Mouse (Mus musculus) midbrain, embryonic 16.5 days (tissue): ENCODE measurements around the gene Gpr3. TPM values are rescaled to one million over a fixed set of nuclear protein-coding genes. Genes with fewer than 3 reads are reported as not detected.
A peak's percentile ranks its signal among the peaks of the same experiment; 100 is the strongest.

Experiments used
- ATAC-seq: fragments of 200-750 bp; cut with Nextera tagmentation; 2 replicates; pipeline ENCODE4 v1.8.0; 2017; ENCODE audit warnings: moderate TSS enrichment
- H3K27ac ChIP-seq: fragments of 300-500 bp; sonication (generic); 2 replicates; pipeline ENCODE4 v1.5.1; 2014; ENCODE audit warnings: mild to moderate bottlenecking, low read length, mixed read lengths
- H3K27me3 ChIP-seq: fragments of 300-500 bp; sonication (generic); 2 replicates; pipeline ENCODE4 v1.6.1; 2014; ENCODE audit warnings: low read depth, low read length, mixed read lengths; ENCODE audit not compliant: control insufficient read depth, insufficient read depth
- H3K36me3 ChIP-seq: fragments of 300-500 bp; sonication (generic); 2 replicates; pipeline ENCODE4 v1.6.1; 2014; ENCODE audit warnings: mild to moderate bottlenecking, low read length, moderate library complexity, mixed read lengths; ENCODE audit not compliant: control insufficient read depth, insufficient read depth
- H3K4me1 ChIP-seq: fragments of 300-500 bp; sonication (generic); 2 replicates; pipeline ENCODE4 v1.6.1; 2014; ENCODE audit warnings: mild to moderate bottlenecking, low read length, mixed read lengths; ENCODE audit not compliant: control insufficient read depth, insufficient read depth
- H3K4me2 ChIP-seq: fragments of 300-500 bp; sonication (generic); 2 replicates; pipeline ENCODE4 v1.6.1; 2014; ENCODE audit warnings: mild to moderate bottlenecking, low read length, mixed read lengths
- H3K4me3 ChIP-seq: fragments of 300-500 bp; sonication (generic); 2 replicates; pipeline ENCODE4 v1.5.1; 2014; ENCODE audit warnings: low read depth, mild to moderate bottlenecking, low read length, moderate library complexity, mixed read lengths
- H3K9ac ChIP-seq: fragments of 300-500 bp; sonication (generic); 2 replicates; pipeline ENCODE4 v1.6.1; 2014; ENCODE audit warnings: low read depth, low read length, mixed read lengths
- H3K9me3 ChIP-seq: fragments of 300-500 bp; sonication (generic); replicated peaks from 2 replicates; pipeline ENCODE4 v1.6.1; 2014; ENCODE audit warnings: mild to moderate bottlenecking, low read length, mixed read lengths; ENCODE audit not compliant: control insufficient read depth, poor library complexity, severe bottlenecking
- WGBS: fragments of 180-500 bp; shearing (Covaris S2); extraction: QIAGEN DNeasy Blood & Tissue Kit; methylation state at CpG from one replicate; pipeline ENCODE4 v1.1.7; 2014; 5-methylcytosine and 5-hydroxymethylcytosine counted together
- polyA plus RNA-seq: library from polyadenylated mRNA; unstranded; fragments of >200 nt; fragmentation: Nextera tagmentation; extraction: Ambion mirVana; gene quantifications from 2 replicates; pipeline ENCODE4 v1.2.1, GENCODE M21; 2015

Gpr3 gene
- polyA plus RNA-seq, 1 experiment from 2014 or later, result 2.0 TPM

GRCm38 (mm10) chr4:133185893-133186292 lies 26.4 kb downstream of the Gpr3 start:
- peaks cover 4% of the 10 kb centered on the region; the same call in 1 of the 2 replicates for H3K4me1 ChIP-seq
- H3K4me2 ChIP-seq, result no peak overlapping the region
- peaks cover 4% of the 10 kb centered on the region; the same call in 1 of the 2 replicates for H3K36me3 ChIP-seq
- H3K9me3 ChIP-seq, result no peaks in the 10 kb centered on the region
- H3K9ac ChIP-seq, result no peak overlapping the region
- no peak for ATAC-seq
- no peak overlapping the region for H3K27ac ChIP-seq
- no peak overlapping the region for H3K4me3 ChIP-seq
- no peaks in the 10 kb centered on the region for H3K27me3 ChIP-seq
- WGBS, result 91% methylated on average over 8 of the region's 8 CpGs

- no peak overlapping the region for H3K4me3 ChIP-seq
- no peak overlapping the region for H3K9ac ChIP-seq
- no peaks in the 10 kb centered on the region for H3K9me3 ChIP-seq
- no peak for ATAC-seq
- H3K4me1 ChIP-seq, result peaks cover 4% of the 10 kb centered on the region; the same call in 1 of the 2 replicates
- 0 out of 2 replicates have a peak, but pooled peaks cover 2% of the 10 kb centered on the region for H3K36me3 ChIP-seq
- peak overlapping the region; percentile 8; the same call in 1 of the 2 replicates for H3K27ac ChIP-seq
- H3K27me3 ChIP-seq, result no peaks in the 10 kb centered on the region
- 46% methylated on average over 15 of the region's 15 CpGs for WGBS
- no peak overlapping the region for H3K4me2 ChIP-seq
Measured at GRCm38 (mm10) chr4:133184898-133185665, 27.3 kb downstream of the Gpr3 start.

GRCm38 (mm10) chr4:133184031-133184897 lies 28.1 kb downstream of the Gpr3 start:
- H3K27ac ChIP-seq, result no peak overlapping the region
- no peaks in the 10 kb centered on the region for H3K27me3 ChIP-seq
- 0 out of 2 replicates have a peak, but pooled peaks cover 2% of the 10 kb centered on the region for H3K36me3 ChIP-seq
- no peaks in the 10 kb centered on the region for H3K9me3 ChIP-seq
- 60% methylated on average over 14 of the region's 14 CpGs for WGBS
- H3K4me1 ChIP-seq, result peaks cover 4% of the 10 kb centered on the region; the same call in 1 of the 2 replicates
- no peak overlapping the region for H3K4me3 ChIP-seq
- no peak overlapping the region for H3K9ac ChIP-seq
- no peak overlapping the region for H3K4me2 ChIP-seq
- ATAC-seq, result no peak

- no peak overlapping the region for H3K4me2 ChIP-seq
- no peaks in the 10 kb centered on the region for H3K36me3 ChIP-seq
- H3K27me3 ChIP-seq, result no peaks in the 10 kb centered on the region
- no peaks in the 10 kb centered on the region for H3K9me3 ChIP-seq
- H3K4me3 ChIP-seq, result no peak overlapping the region
- ATAC-seq, result no peak
- peaks cover 4% of the 10 kb centered on the region; the same call in 1 of the 2 replicates for H3K4me1 ChIP-seq
- H3K9ac ChIP-seq, result no peak overlapping the region
- 92% methylated on average over 8 of the region's 8 CpGs for WGBS
- no peak overlapping the region for H3K27ac ChIP-seq
Measured at GRCm38 (mm10) chr4:133182439-133183033, 29.8 kb downstream of the Gpr3 start.

GRCm38 (mm10) chr4:133179258-133179657 lies 33.1 kb downstream of the Gpr3 start:
- WGBS, result 97% methylated on average over 7 of the region's 7 CpGs
- ATAC-seq, result no peak
- no peak overlapping the region for H3K9ac ChIP-seq
- peaks cover 18% of the 10 kb centered on the region for H3K4me1 ChIP-seq
- no peaks in the 10 kb centered on the region for H3K36me3 ChIP-seq
- H3K27me3 ChIP-seq, result no peaks in the 10 kb centered on the region
- no peak overlapping the region for H3K4me3 ChIP-seq
- no peak overlapping the region for H3K4me2 ChIP-seq
- H3K9me3 ChIP-seq, result no peaks in the 10 kb centered on the region
- no peak overlapping the region for H3K27ac ChIP-seq

- 91% methylated on average over 5 of the region's 5 CpGs for WGBS
- no peak overlapping the region for H3K9ac ChIP-seq
Measured at GRCm38 (mm10) chr4:133178305-133178704, 34.0 kb downstream of the Gpr3 start.

GRCm38 (mm10) chr4:133176761-133177403 lies 35.5 kb downstream of the Gpr3 start:
- Histone ChIP-seq H3K36me3 (no peaks in the 10 kb centered on the region), H3K9me3 (no peaks in the 10 kb centered on the region), H3K4me3 (no peak overlapping the region), H3K9ac (peak overlapping the region; percentile 27; the same call in 1 of the 2 replicates), H3K27ac (peak overlapping the region; percentile 65), H3K4me1 (peaks cover 18% of the 10 kb centered on the region), H3K27me3 (no peaks in the 10 kb centered on the region), H3K4me2 (peak overlapping the region; percentile 36; the same call in 1 of the 2 replicates)
- WGBS, result 45% methylated on average over 18 of the region's 18 CpGs
- peak; percentile 80 for ATAC-seq

More at GRCm38 (mm10) chr4:133178305-133178704, 34.0 kb downstream of the Gpr3 start:
- no peak for ATAC-seq
- H3K36me3 ChIP-seq, result no peaks in the 10 kb centered on the region
- H3K27me3 ChIP-seq, result no peaks in the 10 kb centered on the region
- no peak overlapping the region for H3K27ac ChIP-seq
- no peaks in the 10 kb centered on the region for H3K9me3 ChIP-seq
- no peak overlapping the region for H3K4me3 ChIP-seq
- no peak overlapping the region for H3K4me2 ChIP-seq
- peaks cover 18% of the 10 kb centered on the region for H3K4me1 ChIP-seq

GRCm38 (mm10) chr4:133175998-133176760 lies 36.2 kb downstream of the Gpr3 start:
- no peak overlapping the region for H3K4me3 ChIP-seq
- ATAC-seq, result peak; percentile 60; the same call in 1 of the 2 replicates
- whole genome bisulfite sequencing, result 41% methylated on average over 14 of the region's 14 CpGs

More at GRCm38 (mm10) chr4:133175998-133176760, 36.2 kb downstream of the Gpr3 start:
- Histone ChIP-seq H3K4me1 (peaks cover 18% of the 10 kb centered on the region), H3K36me3 (no peaks in the 10 kb centered on the region), H3K9me3 (no peaks in the 10 kb centered on the region), H3K4me2 (peak overlapping the region; percentile 36; the same call in 1 of the 2 replicates), H3K27ac (peak overlapping the region; percentile 65), H3K9ac (peak overlapping the region; percentile 27; the same call in 1 of the 2 replicates), H3K27me3 (no peaks in the 10 kb centered on the region)
